Mouse (Mus musculus) ES-E14 (cell line): ENCODE results near the gene Gm21976. TPM values are rescaled to one million over a fixed set of nuclear protein-coding genes. Genes with fewer than 3 reads are reported as not detected.
A peak's percentile ranks its signal among the peaks of the same experiment; 100 is the strongest.

Experiments used
- DNase-seq: peaks from one replicate; pipeline ENCODE4 v3.0.0-alpha.2; 2013; ENCODE audit warnings: low read depth, low spot score
- H3K27ac ChIP-seq: 2 replicates; pipeline ENCODE4 v1.5.1; 2012; ENCODE audit warnings: low read depth, mild to moderate bottlenecking, low read length, moderate library complexity, mixed read lengths; ENCODE audit not compliant: poor library complexity, insufficient read depth, severe bottlenecking
- H3K36me3 ChIP-seq: 2 replicates; pipeline ENCODE4 v1.6.1; 2012; ENCODE audit warnings: mild to moderate bottlenecking, low read length, moderate library complexity, mixed read lengths; ENCODE audit not compliant: control insufficient read depth, poor library complexity, insufficient read depth, severe bottlenecking
- H3K4me1 ChIP-seq, 2 experiments: fragments of 150-350 bp in 1 of 2; sonication (generic) in 1 of 2; 2 replicates each; pipeline ENCODE4 v1.6.1; 2012; ENCODE audit warnings: low read length in 2 of 2, mild to moderate bottlenecking in 1 of 2, mixed read lengths in 1 of 2; ENCODE audit not compliant: control insufficient read depth in 2 of 2, insufficient read depth in 2 of 2, poor library complexity in 1 of 2
- H3K4me3 ChIP-seq, 2 experiments: fragments of 150-350 bp in 1 of 2; sonication (generic) in 1 of 2; 2 replicates each; pipeline ENCODE4 v1.5.1; 2012; ENCODE audit warnings: low read length in 2 of 2, low read depth in 1 of 2, mild to moderate bottlenecking in 1 of 2, mixed read lengths in 1 of 2; ENCODE audit not compliant: insufficient read depth in 1 of 2, poor library complexity in 1 of 2, severe bottlenecking in 1 of 2
- H3K9ac ChIP-seq: 2 replicates; pipeline ENCODE4 v1.6.1; 2012; ENCODE audit warnings: low read depth, mild to moderate bottlenecking, low read length, mixed read lengths; ENCODE audit not compliant: poor library complexity, insufficient read depth, severe bottlenecking
- H3K9me3 ChIP-seq: fragments of 150-350 bp; sonication (generic); 2 replicates; pipeline ENCODE4 v1.6.1; 2012; ENCODE audit warnings: low read depth, mild to moderate bottlenecking, low read length; ENCODE audit not compliant: control insufficient read depth, insufficient read depth
- CHD2 ChIP-seq: IDR thresholded peaks from 2 replicates; pipeline ENCODE4 v1.6.1; 2014; ENCODE audit warnings: mild to moderate bottlenecking, low read depth, low read length, inconsistent platforms
- HCFC1 ChIP-seq: IDR thresholded peaks from 2 replicates; pipeline ENCODE4 v1.6.1; 2012; ENCODE audit warnings: low read length, inconsistent platforms, borderline replicate concordance; ENCODE audit not compliant: insufficient read depth
- MAFK ChIP-seq: IDR thresholded peaks from 2 replicates; pipeline ENCODE4 v1.6.1; 2014; ENCODE audit warnings: mild to moderate bottlenecking, low read depth, low read length, inconsistent platforms; ENCODE audit not compliant: insufficient read depth
- ZC3H11A ChIP-seq: IDR thresholded peaks from 2 replicates; pipeline ENCODE4 v1.6.1; 2012; ENCODE audit warnings: low read depth, mild to moderate bottlenecking, inconsistent platforms, low read length, borderline replicate concordance
- ZNF384 ChIP-seq: IDR thresholded peaks from 2 replicates; pipeline ENCODE4 v1.6.1; 2012; ENCODE audit warnings: low read depth, low read length, inconsistent platforms
- in situ Hi-C, 2 experiments: fragments of 600-800 bp; cut with MboI; formaldehyde crosslinking; loops; one replicate each; pipeline ENCODE4 v1.15.1; 2025; ENCODE audit warnings: low sequenced_read_pairs in 2 of 2, inconsistent platforms in 1 of 2; ENCODE audit not compliant: unreplicated experiment in 2 of 2
- total RNA-seq: library from RNA; depleted of rRNA; stranded (reverse); fragments of 300-350 nt; gene quantifications from 2 replicates; pipeline ENCODE4 v1.2.3, GENCODE M21; 2012

Gm21976 gene
- total RNA-seq, 1 experiment = not detected

DNA sequence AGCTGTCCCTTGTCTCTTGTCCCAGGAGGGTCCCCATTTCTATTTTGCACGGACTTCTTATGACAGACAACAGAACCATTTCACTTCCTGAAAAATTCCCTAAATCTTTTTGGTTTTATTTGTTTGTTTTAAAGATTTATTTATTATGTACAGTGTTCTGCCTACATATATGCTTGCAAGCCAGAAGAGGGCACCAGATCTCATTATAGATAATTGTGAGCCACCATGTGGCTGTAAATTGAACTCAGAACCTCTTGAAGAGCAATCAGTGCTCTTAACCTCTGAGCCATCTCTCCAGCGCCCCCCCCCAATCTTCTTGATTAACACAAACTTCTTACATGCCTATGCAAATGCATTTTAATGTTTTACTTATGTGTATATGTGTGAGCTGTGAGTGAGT lies 11.0 kb downstream of the Gm21976 start:
- no peak for DNase-seq

DNA sequence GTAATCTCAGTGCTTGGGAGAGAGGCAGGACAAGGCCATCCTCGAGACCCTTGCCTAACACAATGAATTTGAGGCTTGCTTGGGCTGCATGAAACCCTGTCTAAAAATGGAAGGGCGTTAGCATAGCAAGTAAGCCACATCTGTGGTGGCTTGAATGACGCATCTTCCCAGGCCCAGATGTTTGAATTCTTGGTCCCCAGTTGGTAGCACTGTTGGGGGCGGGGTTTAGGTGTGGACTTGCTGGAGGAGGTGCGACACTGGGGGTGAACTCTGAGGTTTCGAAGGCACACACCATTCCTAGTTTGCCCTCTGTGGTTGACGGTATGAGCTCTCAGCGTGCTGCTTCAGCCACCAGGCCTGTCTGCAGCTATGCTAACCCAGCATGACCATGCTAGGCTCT lies 12.0 kb downstream of the Gm21976 start:
- DNase-seq = no peak
- Histone ChIP-seq H3K4me3 (no peak overlapping the region), H3K9ac (no peak overlapping the region), H3K4me1 (peaks cover 0 to 10% of the 10 kb centered on the region in 2 experiments; a peak in 1 of 4 replicates), H3K36me3 (no peaks in the 10 kb centered on the region), H3K27ac (no peak overlapping the region), H3K9me3 (no peaks in the 10 kb centered on the region)
- in situ Hi-C loops = no loop called here
- TF ChIP-seq HCFC1 = no peak
- no peak for TF ChIP-seq CHD2
- TF ChIP-seq MAFK = no peak
- no peak for TF ChIP-seq ZC3H11A
- no peak for TF ChIP-seq ZNF384

More for the DNA sequence above, 11.0 kb downstream of the Gm21976 start:
- Histone ChIP-seq H3K9me3 (no peaks in the 10 kb centered on the region), H3K4me3 (no peak overlapping the region), H3K36me3 (no peaks in the 10 kb centered on the region), H3K9ac (no peak overlapping the region), H3K27ac (no peak overlapping the region), H3K4me1 (peaks cover 0 to 2% of the 10 kb centered on the region in 2 experiments; a peak in 1 of 4 replicates)
- in situ Hi-C loops = no loop called here
- no peak for TF ChIP-seq ZNF384
- no peak for TF ChIP-seq CHD2
- TF ChIP-seq ZC3H11A = no peak
- no peak for TF ChIP-seq HCFC1
- TF ChIP-seq MAFK = no peak

DNA sequence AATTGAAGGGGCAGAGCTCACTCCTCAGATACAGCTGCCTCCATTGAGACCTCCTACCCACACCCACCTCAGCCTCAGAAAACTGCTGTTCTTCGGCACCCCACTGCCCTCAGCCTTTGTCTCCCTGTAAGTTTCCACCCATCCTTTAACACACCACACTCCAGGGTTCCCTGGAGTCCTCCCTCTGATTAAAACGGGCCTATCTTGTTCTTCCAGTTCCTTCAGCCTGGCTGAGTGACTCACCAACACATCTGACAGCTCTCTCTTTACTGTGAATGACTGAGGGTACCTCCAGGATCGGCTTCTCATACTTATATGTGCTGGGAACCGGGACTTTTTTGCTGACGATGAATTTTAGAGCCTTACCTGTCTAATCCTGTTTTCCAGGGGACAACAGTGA lies 16.4 kb downstream of the Gm21976 start:
- H3K27ac ChIP-seq = no peak overlapping the region
- H3K4me3 ChIP-seq = no peak overlapping the region
- no peaks in the 10 kb centered on the region for H3K36me3 ChIP-seq
- H3K9me3 ChIP-seq = no peaks in the 10 kb centered on the region
- DNase-seq = no peak
- no peak overlapping the region for H3K9ac ChIP-seq
- in situ Hi-C loops = no loop called here
- H3K4me1 ChIP-seq = peaks cover 0 to 13% of the 10 kb centered on the region in 2 experiments; a peak in 1 of 4 replicates
- TF ChIP-seq HCFC1 (no peak), MAFK (peak; percentile 67), CHD2 (no peak), ZNF384 (no peak)

DNA sequence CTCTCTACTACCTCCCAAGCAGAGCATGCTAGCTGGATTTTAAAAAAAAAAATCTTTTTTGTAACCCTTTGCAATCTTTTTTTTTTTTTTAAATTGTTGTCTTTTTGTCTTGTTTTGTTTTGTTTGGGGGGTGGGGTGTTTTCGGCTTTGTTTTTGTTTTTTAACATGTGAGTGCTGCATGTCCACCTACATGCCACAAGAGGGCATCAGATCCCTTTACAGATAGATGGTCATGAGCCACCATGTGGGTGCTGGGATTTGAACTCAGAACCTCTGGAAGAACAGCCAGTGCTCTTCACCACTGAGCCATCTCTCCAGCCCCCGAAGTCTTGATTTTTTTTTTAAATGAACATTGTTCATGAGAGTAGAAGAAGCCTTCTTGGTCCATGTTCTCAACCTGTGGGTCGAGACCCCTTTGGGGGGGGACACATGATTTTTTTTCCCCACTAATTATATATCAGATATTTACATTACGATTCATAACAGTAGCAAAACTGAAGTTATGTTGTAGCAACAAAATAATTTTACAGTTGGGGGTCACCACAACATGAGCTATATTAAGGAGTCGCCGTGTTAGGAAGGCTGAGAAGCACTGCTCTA lies 18.3 kb downstream of the Gm21976 start:
- Histone ChIP-seq H3K27ac (no peak overlapping the region), H3K9ac (no peak overlapping the region), H3K4me3 (no peak overlapping the region), H3K9me3 (no peaks in the 10 kb centered on the region), H3K36me3 (no peaks in the 10 kb centered on the region), H3K4me1 (peaks cover 0 to 13% of the 10 kb centered on the region in 2 experiments; a peak in 1 of 4 replicates)
- TF ChIP-seq ZC3H11A (peak; percentile 14; the same call in 1 of the 2 replicates), HCFC1 (no peak), CHD2 (peak; percentile 75), ZNF384 (peak; percentile 33; the same call in 1 of the 2 replicates), MAFK (no peak)
- in situ Hi-C loops = no loop called here
- DNase-seq = no peak
